Mouse (Mus musculus) skeletal muscle tissue, postnatal 0 days (tissue): ENCODE results near the gene Akirin1. TPM values are rescaled to one million over a fixed set of nuclear protein-coding genes. Genes with fewer than 3 reads are reported as not detected.

Source experiments
- polyA plus RNA-seq: library from polyadenylated mRNA; unstranded; fragments of >200 nt; fragmentation: Nextera tagmentation; extraction: Ambion mirVana; gene quantifications from 2 replicates; pipeline ENCODE4 v1.2.1, GENCODE M21; 2015

Akirin1 gene
- 27.8 and 29.2 TPM in 2 replicates for polyA plus RNA-seq

DNA sequence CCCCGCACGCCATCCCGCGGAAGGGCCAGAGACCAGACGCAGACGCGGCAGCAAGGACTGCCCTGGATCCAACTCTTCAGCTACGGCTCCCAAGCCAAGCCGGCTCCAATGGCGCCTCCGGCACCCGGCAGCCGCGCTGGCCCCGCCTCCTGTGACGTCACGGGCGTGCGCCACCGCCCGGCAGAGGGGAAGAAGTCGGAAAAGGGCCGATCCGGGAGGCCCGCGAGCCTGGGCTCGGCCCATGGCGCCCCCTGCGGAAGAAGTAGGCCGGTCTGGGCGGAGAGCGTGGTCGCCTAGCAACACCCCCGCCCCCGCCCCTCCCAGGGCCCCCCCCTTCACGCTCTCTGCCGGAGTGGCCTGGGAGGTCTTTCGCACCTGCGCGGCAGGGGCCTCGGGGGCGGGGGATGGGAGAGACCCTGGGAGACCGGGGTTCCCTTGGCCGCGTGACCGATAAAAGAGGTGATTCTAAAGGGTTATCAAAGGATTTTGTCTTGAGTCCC is at the start of gene Akirin1:
Akirin1 (minus strand) TSS at position 194 of the 500 bp plus-strand sequence.

GRCm38 (mm10) chr4:123787191-123787985 is 37.2 kb upstream of the Akirin1 start, which contains the start of gene Rhbdl2:
TSS of gene Rhbdl2 (plus strand) at chr4:123787874.

DNA sequence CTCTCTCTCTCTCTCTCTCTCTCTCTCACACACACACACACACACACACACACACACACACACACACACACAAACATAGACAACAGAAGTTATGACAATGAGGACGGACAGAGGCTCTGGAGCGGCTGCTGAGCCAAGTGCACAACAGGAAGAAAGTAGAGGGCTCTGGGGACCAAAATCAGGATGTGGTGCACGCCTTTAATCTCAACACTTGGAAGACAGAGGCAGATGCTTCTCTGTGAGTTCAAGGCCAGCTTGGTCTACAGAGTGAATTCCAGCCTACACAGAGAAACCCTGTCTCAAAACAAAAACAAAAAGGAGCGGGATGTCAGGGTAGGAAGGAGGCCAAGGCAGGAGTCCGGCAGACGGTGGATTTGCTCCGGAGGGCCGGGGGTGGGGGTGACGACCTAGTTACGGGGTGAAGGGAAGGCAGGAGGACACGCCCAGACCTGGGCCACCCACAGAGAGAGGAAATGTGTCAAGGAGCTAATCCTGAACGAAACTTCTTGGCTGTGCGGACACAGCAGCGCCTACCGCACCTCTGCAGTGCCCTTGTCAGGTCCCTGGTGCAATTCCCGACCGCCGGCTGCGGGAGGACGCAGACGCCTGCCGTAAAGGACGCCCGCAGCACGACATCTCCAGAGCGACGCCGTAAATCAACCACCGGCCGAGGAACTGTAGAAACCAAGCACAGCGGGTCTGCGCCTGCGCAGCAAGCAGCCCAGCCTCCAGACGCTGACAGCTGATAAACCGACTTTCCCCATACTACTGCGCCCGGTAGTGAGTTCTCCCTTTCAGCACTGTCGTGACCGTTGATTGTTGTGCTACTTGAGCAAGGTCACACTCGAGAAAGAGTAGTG is 32.3 kb downstream of the Akirin1 start, which contains the start of gene Ndufs5:
Ndufs5 (minus strand) TSS at position 629 of the 860 bp plus-strand sequence.

Other genes with a start within 250 kb of the Akirin1 start
- 22.6 and 25.0 TPM in 2 replicates for gene Macf1, start 66.0 kb downstream of the Akirin1 start, polyA plus RNA-seq
- 650 and 671 TPM in 2 replicates for gene Ndufs5, start 32.1 kb downstream of the Akirin1 start, polyA plus RNA-seq
- 0.36 and 0.76 TPM in 2 replicates for gene Rhbdl2, start 37.5 kb upstream of the Akirin1 start, polyA plus RNA-seq
- gene 4933427I04Rik, start 109.3 kb upstream of the Akirin1 start, polyA plus RNA-seq: not detected in 2 replicates
- 72.4 and 92.6 TPM in 2 replicates for gene Mycbp, start 154.5 kb upstream of the Akirin1 start, polyA plus RNA-seq
- 28.5 and 32.4 TPM in 2 replicates for gene Rragc, start 167.1 kb upstream of the Akirin1 start, polyA plus RNA-seq
- gene 4930535I16Rik, start 167.7 kb upstream of the Akirin1 start, polyA plus RNA-seq: not detected in 2 replicates